Mouse (Mus musculus): Measurements from ENCODE around the gene Gm45799. TPM values are rescaled to one million over a fixed set of nuclear protein-coding genes. Genes with fewer than 3 reads are reported as not detected.

Gm45799 gene
- polyA plus RNA-seq, 1 experiment from 2014 or later: 16.2 TPM

- Histone ChIP-seq H3K9me3 (no peaks in the 10 kb centered on the region), H3K36me3 (peaks cover 8% of the 10 kb centered on the region; the same call in 1 of the 2 replicates), H3K4me3 (replicated peaks) (no peak overlapping the region), H3K4me2 (replicated peaks) (no peak overlapping the region), H3K9ac (no peak overlapping the region), H3K27ac (no peak overlapping the region), H3K27me3 (replicated peaks) (no peaks in the 10 kb centered on the region), H3K4me1 (replicated peaks) (peaks cover 18% of the 10 kb centered on the region)
- 18% methylated on average over 3 of the region's 3 CpGs for WGBS
- peak; percentile 16; the same call in 1 of the 2 replicates for ATAC-seq
These were observed 11.7 kb upstream of the Gm45799 start for GRCm38 (mm10) chr7:105628633-105629032.

- H3K4me1 ChIP-seq (replicated peaks): peaks cover 18% of the 10 kb centered on the region
- peaks cover 10% of the 10 kb centered on the region for H3K36me3 ChIP-seq
- WGBS: 17% methylated on average over 4 of the region's 4 CpGs
- H3K27ac ChIP-seq: no peak overlapping the region
- H3K27me3 ChIP-seq (replicated peaks): no peaks in the 10 kb centered on the region
- peak overlapping the region; percentile 89 for H3K4me3 ChIP-seq (replicated peaks)
- H3K4me2 ChIP-seq (replicated peaks): peak overlapping the region; percentile 91
- H3K9me3 ChIP-seq: no peaks in the 10 kb centered on the region
- ATAC-seq: no peak; the same call in 1 of the 2 replicates
- peak overlapping the region; percentile 78 for H3K9ac ChIP-seq
These were observed 7.8 kb upstream of the Gm45799 start for GRCm38 (mm10) chr7:105632551-105632972.

- Histone ChIP-seq H3K9me3 (no peaks in the 10 kb centered on the region), H3K27ac (peak within 1 kb of the TSS; percentile 62), H3K4me1 (replicated peaks) (peaks cover 17% of the 10 kb centered on the region), H3K9ac (peak within 1 kb of the TSS; percentile 78), H3K36me3 (peaks cover 15% of the 10 kb centered on the region), H3K27me3 (replicated peaks) (no peaks in the 10 kb centered on the region), H3K4me3 (replicated peaks) (peak within 1 kb of the TSS; percentile 89), H3K4me2 (replicated peaks) (peak within 1 kb of the TSS; percentile 91)
- peak; percentile 95 for ATAC-seq
- WGBS: under 1% methylated on average over 51 of the region's 71 CpGs
These were observed 7.1 kb upstream of the Gm45799 start, which contains the start of gene Trim3 for GRCm38 (mm10) chr7:105633127-105633800. TSS of gene Trim3 (minus strand) at chr7:105633571.

GRCm38 (mm10) chr7:105633801-105634135 is 6.6 kb upstream of the Gm45799 start:
- Histone ChIP-seq H3K27me3 (replicated peaks) (no peaks in the 10 kb centered on the region), H3K4me2 (replicated peaks) (peak overlapping the region; percentile 91), H3K9ac (peak overlapping the region; percentile 78), H3K36me3 (peaks cover 15% of the 10 kb centered on the region), H3K4me1 (replicated peaks) (peaks cover 15% of the 10 kb centered on the region), H3K4me3 (replicated peaks) (peak overlapping the region; percentile 89), H3K27ac (peak overlapping the region; percentile 60; the same call in 1 of the 2 replicates), H3K9me3 (no peaks in the 10 kb centered on the region)
- 4% methylated on average over 10 of the region's 10 CpGs for WGBS
- no peak for ATAC-seq

GRCm38 (mm10) chr7:105634272-105634920 is 6.0 kb upstream of the Gm45799 start:
- Histone ChIP-seq H3K4me3 (replicated peaks) (no peak overlapping the region), H3K27me3 (replicated peaks) (no peaks in the 10 kb centered on the region), H3K9me3 (no peaks in the 10 kb centered on the region), H3K9ac (peak overlapping the region; percentile 78; the same call in 1 of the 2 replicates), H3K4me2 (replicated peaks) (peak overlapping the region; percentile 91), H3K36me3 (peaks cover 15% of the 10 kb centered on the region), H3K4me1 (replicated peaks) (peaks cover 15% of the 10 kb centered on the region), H3K27ac (no peak overlapping the region; the same call in 1 of the 2 replicates)
- no peak for ATAC-seq
- 46% methylated on average over 9 of the region's 9 CpGs for WGBS

GRCm38 (mm10) chr7:105635726-105636125 is 4.6 kb upstream of the Gm45799 start:
- peaks cover 15% of the 10 kb centered on the region for H3K36me3 ChIP-seq
- no peak overlapping the region for H3K4me3 ChIP-seq (replicated peaks)
- H3K9ac ChIP-seq: no peak overlapping the region
- H3K4me2 ChIP-seq (replicated peaks): no peak overlapping the region
- peaks cover 16% of the 10 kb centered on the region for H3K4me1 ChIP-seq (replicated peaks)
- no peaks in the 10 kb centered on the region for H3K27me3 ChIP-seq (replicated peaks)
- no peak for ATAC-seq
- 94% methylated on average over 2 of the region's 2 CpGs for WGBS
- H3K9me3 ChIP-seq: no peaks in the 10 kb centered on the region
- H3K27ac ChIP-seq: no peak overlapping the region

GRCm38 (mm10) chr7:105638776-105639175 is 1.6 kb upstream of the Gm45799 start:
- H3K4me1 ChIP-seq (replicated peaks): peaks cover 19% of the 10 kb centered on the region
- no peak overlapping the region for H3K4me3 ChIP-seq (replicated peaks)
- no peak overlapping the region for H3K9ac ChIP-seq
- no peak overlapping the region for H3K27ac ChIP-seq
- ATAC-seq: no peak
- H3K4me2 ChIP-seq (replicated peaks): peak overlapping the region; percentile 91; the same call in 1 of the 2 replicates
- H3K36me3 ChIP-seq: peaks cover 15% of the 10 kb centered on the region
- H3K9me3 ChIP-seq: no peaks in the 10 kb centered on the region
- WGBS: 90% methylated on average over 6 of the region's 6 CpGs
- no peaks in the 10 kb centered on the region for H3K27me3 ChIP-seq (replicated peaks)

- H3K36me3 ChIP-seq: peaks cover 15% of the 10 kb centered on the region
- H3K4me2 ChIP-seq (replicated peaks): peak overlapping the region; percentile 91
- H3K4me1 ChIP-seq (replicated peaks): peaks cover 19% of the 10 kb centered on the region
- no peaks in the 10 kb centered on the region for H3K9me3 ChIP-seq
- peak overlapping the region; percentile 83 for H3K9ac ChIP-seq
- H3K27ac ChIP-seq: no peak overlapping the region
- H3K4me3 ChIP-seq (replicated peaks): peak overlapping the region; percentile 70
- no peaks in the 10 kb centered on the region for H3K27me3 ChIP-seq (replicated peaks)
- 69% methylated on average over 9 of the region's 9 CpGs for WGBS
- ATAC-seq: no peak
These were observed 1.0 kb upstream of the Gm45799 start for GRCm38 (mm10) chr7:105639304-105639703.

GRCm38 (mm10) chr7:105639756-105640155 is 596 bp upstream of the Gm45799 start, which contains the start of gene Timm10b:
TSS of gene Timm10b (plus strand) at chr7:105640056.
- Histone ChIP-seq H3K36me3 (peaks cover 15% of the 10 kb centered on the region), H3K9me3 (no peaks in the 10 kb centered on the region), H3K27me3 (replicated peaks) (no peaks in the 10 kb centered on the region), H3K4me2 (replicated peaks) (peak within 1 kb of the TSS; percentile 91), H3K27ac (peak within 1 kb of the TSS; percentile 89), H3K9ac (peak within 1 kb of the TSS; percentile 83), H3K4me3 (replicated peaks) (peak within 1 kb of the TSS; percentile 70), H3K4me1 (replicated peaks) (peaks cover 19% of the 10 kb centered on the region)
- no peak; the same call in 1 of the 2 replicates for ATAC-seq
- 2% methylated on average over 2 of the region's 2 CpGs for WGBS

- peaks cover 11% of the 10 kb centered on the region for H3K36me3 ChIP-seq
- WGBS: 0% methylated on average over 18 of the region's 18 CpGs
- H3K27ac ChIP-seq: peak overlapping the region; percentile 89
- peaks cover 19% of the 10 kb centered on the region for H3K4me1 ChIP-seq (replicated peaks)
- peak overlapping the region; percentile 91 for H3K4me2 ChIP-seq (replicated peaks)
- peak overlapping the region; percentile 70 for H3K4me3 ChIP-seq (replicated peaks)
- peak overlapping the region; percentile 83 for H3K9ac ChIP-seq
- H3K27me3 ChIP-seq (replicated peaks): no peaks in the 10 kb centered on the region
- no peaks in the 10 kb centered on the region for H3K9me3 ChIP-seq
- ATAC-seq: peak; percentile 37
These were observed 523 bp downstream of the Gm45799 start for GRCm38 (mm10) chr7:105640894-105641255.

GRCm38 (mm10) chr7:105641936-105642335 is 1.6 kb downstream of the Gm45799 start:
- H3K9me3 ChIP-seq: no peaks in the 10 kb centered on the region
- no peaks in the 10 kb centered on the region for H3K27me3 ChIP-seq (replicated peaks)
- peaks cover 6% of the 10 kb centered on the region for H3K36me3 ChIP-seq
- WGBS: 71% methylated on average over 3 of the region's 3 CpGs
- no peak for ATAC-seq
- 0 out of 2 replicates have a peak overlapping the region, but pooled peaks have one; percentile 70 for H3K4me3 ChIP-seq (replicated peaks)
- peaks cover 19% of the 10 kb centered on the region for H3K4me1 ChIP-seq (replicated peaks)
- H3K27ac ChIP-seq: 0 out of 2 replicates have a peak overlapping the region, but pooled peaks have one; percentile 1
- no peak overlapping the region for H3K9ac ChIP-seq
- 0 out of 2 replicates have a peak overlapping the region, but pooled peaks have one; percentile 91 for H3K4me2 ChIP-seq (replicated peaks)

- Histone ChIP-seq H3K36me3 (no peaks in the 10 kb centered on the region), H3K9ac (peak within 1 kb of the TSS; percentile 42), H3K27ac (peak within 1 kb of the TSS; percentile 57; the same call in 1 of the 2 replicates), H3K4me3 (replicated peaks) (peak within 1 kb of the TSS; percentile 40), H3K4me2 (replicated peaks) (peak within 1 kb of the TSS; percentile 88), H3K9me3 (no peaks in the 10 kb centered on the region), H3K27me3 (replicated peaks) (no peaks in the 10 kb centered on the region), H3K4me1 (replicated peaks) (peaks cover 8% of the 10 kb centered on the region)
- peak; percentile 99 for ATAC-seq
- 1% methylated on average over 17 of the region's 17 CpGs for WGBS
These were observed 10.5 kb downstream of the Gm45799 start, which contains the start of gene Dnhd1 for GRCm38 (mm10) chr7:105650639-105651435. TSS of gene Dnhd1 (plus strand) at chr7:105650827.

Measured in intestine, embryonic 15.5 days (tissue).